Mouse (Mus musculus) midbrain, embryonic 11.5 days (tissue): Measurements from ENCODE around the gene Me1. TPM values are rescaled to one million over a fixed set of nuclear protein-coding genes. Genes with fewer than 3 reads are reported as not detected.

ENCODE experiments used
- ATAC-seq: fragments of 200-750 bp; cut with Nextera tagmentation; 2 replicates; pipeline ENCODE4 v1.8.0; 2017; ENCODE audit warnings: moderate TSS enrichment, moderate library complexity; ENCODE audit not compliant: low FRiP score
- DNase-seq: peaks from one replicate; pipeline ENCODE4 v3.0.0; 2015; ENCODE audit warnings: low spot score; ENCODE audit errors: missing footprints
- H3K27ac ChIP-seq: fragments of 300-500 bp; sonication (generic); 2 replicates; pipeline ENCODE4 v1.5.1; 2014; ENCODE audit warnings: low read depth, low read length
- H3K27me3 ChIP-seq: fragments of 300-500 bp; sonication (generic); 2 replicates; pipeline ENCODE4 v1.6.1; 2014; ENCODE audit warnings: mild to moderate bottlenecking, low read length, moderate library complexity, mixed read lengths; ENCODE audit not compliant: control insufficient read depth, insufficient read depth
- H3K36me3 ChIP-seq: fragments of 300-500 bp; sonication (generic); 2 replicates; pipeline ENCODE4 v1.6.1; 2014; ENCODE audit warnings: mild to moderate bottlenecking, low read length, moderate library complexity, mixed read lengths; ENCODE audit not compliant: control insufficient read depth, insufficient read depth
- H3K4me1 ChIP-seq: fragments of 300-500 bp; sonication (generic); 2 replicates; pipeline ENCODE4 v1.6.1; 2014; ENCODE audit warnings: low read length; ENCODE audit not compliant: control insufficient read depth, insufficient read depth
- H3K4me2 ChIP-seq: fragments of 300-500 bp; sonication (generic); 2 replicates; pipeline ENCODE4 v1.6.1; 2014; ENCODE audit warnings: mild to moderate bottlenecking, moderate library complexity
- H3K4me3 ChIP-seq: fragments of 300-500 bp; sonication (generic); 2 replicates; pipeline ENCODE4 v1.5.1; 2014; ENCODE audit warnings: low read depth, low read length
- H3K9ac ChIP-seq: fragments of 300-500 bp; sonication (generic); 2 replicates; pipeline ENCODE4 v1.6.1; 2014; ENCODE audit warnings: low read length
- H3K9me3 ChIP-seq: fragments of 300-500 bp; sonication (generic); 2 replicates; pipeline ENCODE4 v1.6.1; 2016; ENCODE audit warnings: low read length; ENCODE audit not compliant: control insufficient read depth
- WGBS: fragments of 180-500 bp; shearing (Covaris S2); extraction: QIAGEN DNeasy Blood & Tissue Kit; methylation state at CpG from one replicate; pipeline ENCODE4 v1.1.7; 2014; 5-methylcytosine and 5-hydroxymethylcytosine counted together
- polyA plus RNA-seq: library from polyadenylated mRNA; unstranded; fragments of >200 nt; fragmentation: Nextera tagmentation; extraction: Ambion mirVana; gene quantifications from 2 replicates; pipeline ENCODE4 v1.2.1, GENCODE M21; 2014

Gene Me1
- polyA plus RNA-seq, 1 experiment from 2014 or later, result 14.3 TPM

DNA sequence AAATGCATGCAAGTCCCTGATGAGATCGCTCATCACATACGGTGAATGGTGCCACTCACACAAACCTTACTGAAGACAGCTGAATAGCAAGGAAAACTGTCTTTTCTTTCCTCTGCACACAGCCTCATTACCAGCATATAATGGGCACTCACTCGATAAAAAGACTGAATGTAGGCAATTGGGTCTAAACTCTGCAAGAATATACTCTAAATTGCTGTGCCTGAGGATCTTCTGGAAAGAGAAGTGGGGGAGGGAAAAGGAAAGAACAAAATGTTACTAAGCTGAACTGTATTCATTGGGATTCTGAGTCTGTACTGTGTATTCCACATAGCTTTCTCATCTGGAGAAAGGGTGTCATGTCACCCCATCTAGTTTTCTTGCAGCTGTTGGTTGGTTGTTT is 152.3 kb downstream of the Me1 start:
- H3K27me3 ChIP-seq, result no peaks in the 10 kb centered on the region
- ATAC-seq (no peak), DNase-seq (no peak)
- no peak overlapping the region for H3K4me2 ChIP-seq
- no peak overlapping the region for H3K4me3 ChIP-seq
- H3K36me3 ChIP-seq, result peaks cover under 1% of the 10 kb centered on the region; the same call in 1 of the 2 replicates
- no peak overlapping the region for H3K9ac ChIP-seq
- no peaks in the 10 kb centered on the region for H3K9me3 ChIP-seq
- H3K27ac ChIP-seq, result no peak overlapping the region
- 96% methylated on average over 3 of the region's 3 CpGs for WGBS
- H3K4me1 ChIP-seq, result no peaks in the 10 kb centered on the region

DNA sequence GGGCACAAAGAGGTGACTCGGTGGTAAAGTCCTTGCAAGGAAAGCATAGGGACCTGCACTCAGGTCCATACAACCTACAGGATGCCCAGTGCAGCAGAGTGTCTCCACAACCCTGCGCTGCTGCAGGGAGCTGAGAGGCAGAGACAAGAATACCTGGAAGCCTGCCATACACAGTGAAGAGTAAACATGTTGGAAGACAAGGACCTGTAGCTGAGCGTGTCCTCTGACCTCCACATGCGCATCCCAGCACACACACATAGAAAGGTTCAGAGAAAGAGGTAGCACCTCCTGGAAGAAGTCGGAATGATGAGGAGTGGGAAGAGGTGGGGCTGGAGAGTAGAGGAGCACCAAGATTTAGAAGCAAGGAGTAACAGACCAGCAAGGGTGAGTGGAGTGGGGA is 161.7 kb downstream of the Me1 start:
- H3K4me1 ChIP-seq, result no peaks in the 10 kb centered on the region
- no peaks in the 10 kb centered on the region for H3K36me3 ChIP-seq
- ATAC-seq, result no peak
- no peak overlapping the region for H3K4me2 ChIP-seq
- H3K27me3 ChIP-seq, result no peaks in the 10 kb centered on the region
- H3K9me3 ChIP-seq, result no peaks in the 10 kb centered on the region
- DNase-seq, result no peak
- WGBS, result 93% methylated on average over 5 of the region's 5 CpGs
- no peak overlapping the region for H3K9ac ChIP-seq
- no peak overlapping the region for H3K4me3 ChIP-seq
- no peak overlapping the region for H3K27ac ChIP-seq

Other genes starting within 250 kb of the Me1 start
- gene Ube2cbp, start 231.0 kb downstream of the Me1 start, polyA plus RNA-seq, result 6.3 and 9.6 TPM in 2 replicates
- gene Dop1a, start 228.8 kb downstream of the Me1 start, polyA plus RNA-seq, result 14.5 and 15.3 TPM in 2 replicates
- gene Pgm3, start 124.1 kb downstream of the Me1 start, polyA plus RNA-seq, result 34.8 and 38.1 TPM in 2 replicates
- gene Rwdd2a, start 124.0 kb downstream of the Me1 start, polyA plus RNA-seq, result 5.1 and 5.2 TPM in 2 replicates
- gene Prss35, start 47.7 kb upstream of the Me1 start, polyA plus RNA-seq, result 1.4 and 1.9 TPM in 2 replicates
- 12.2 and 13.1 TPM in 2 replicates for gene Snap91, start 184.7 kb upstream of the Me1 start, polyA plus RNA-seq